Mouse (Mus musculus) spleen, embryonic (tissue): ENCODE data around the gene Mrgbp.

Experiments
- CTCF ChIA-PET: fragments of 350-600 bp; sonication (Branson Sonifier 250); formaldehyde crosslinking; loops from one replicate; lab custom pipeline; 2022; lab: Charles Lee

Gene Mrgbp

DNA sequence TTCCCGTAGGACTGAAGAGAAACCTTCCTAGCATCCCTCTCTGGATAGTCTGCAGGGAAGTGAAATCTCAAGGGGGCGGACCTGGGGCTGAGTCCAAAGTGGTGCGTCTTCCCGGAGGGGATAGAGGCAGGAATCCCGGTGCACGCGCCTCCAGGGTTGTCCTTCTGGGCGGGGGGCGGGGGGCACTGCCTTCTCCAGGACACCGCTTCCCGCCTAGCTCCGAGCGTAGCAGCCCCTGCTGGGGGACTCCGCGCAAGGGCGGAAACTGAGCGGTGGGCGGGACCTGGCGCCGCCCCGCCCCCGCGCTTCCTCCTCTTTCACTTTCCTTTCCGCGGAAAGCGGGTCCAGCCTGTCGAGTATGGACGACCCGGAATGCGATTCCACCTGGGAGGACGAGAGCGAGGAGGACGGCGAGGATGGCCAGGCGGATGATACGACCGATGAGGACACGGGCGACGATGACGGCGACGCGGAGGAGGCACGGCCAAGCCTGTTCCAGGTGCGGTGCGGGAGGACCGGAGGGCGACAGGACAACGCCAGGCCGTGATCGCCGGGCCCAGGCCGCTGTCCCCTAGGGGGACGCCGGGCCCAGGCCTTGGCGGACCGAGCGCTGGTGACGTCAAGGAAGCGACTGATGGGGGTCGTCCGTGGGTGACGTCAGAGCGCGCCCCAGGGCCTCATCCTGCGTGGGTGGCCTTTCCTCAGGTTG, 8.2 kb downstream of the Mrgbp start, which contains the start of gene Ogfr:
TSS of gene Ogfr (plus strand) at position 123 of the 709 bp plus-strand sequence.
- CTCF ChIA-PET, result interaction anchor here (0.9 kb wide), 1 partner anchor 9 kb away, joined by 3 read pairs; no protein-coding TSS in a partner anchor

- CTCF ChIA-PET, result no interaction called here
Observed at GRCm38 (mm10) chr2:180597490-180597889, 16.4 kb downstream of the Mrgbp start, which contains the start of gene Col9a3. Gene Col9a3 (plus strand): TSS chr2:180597790.

DNA sequence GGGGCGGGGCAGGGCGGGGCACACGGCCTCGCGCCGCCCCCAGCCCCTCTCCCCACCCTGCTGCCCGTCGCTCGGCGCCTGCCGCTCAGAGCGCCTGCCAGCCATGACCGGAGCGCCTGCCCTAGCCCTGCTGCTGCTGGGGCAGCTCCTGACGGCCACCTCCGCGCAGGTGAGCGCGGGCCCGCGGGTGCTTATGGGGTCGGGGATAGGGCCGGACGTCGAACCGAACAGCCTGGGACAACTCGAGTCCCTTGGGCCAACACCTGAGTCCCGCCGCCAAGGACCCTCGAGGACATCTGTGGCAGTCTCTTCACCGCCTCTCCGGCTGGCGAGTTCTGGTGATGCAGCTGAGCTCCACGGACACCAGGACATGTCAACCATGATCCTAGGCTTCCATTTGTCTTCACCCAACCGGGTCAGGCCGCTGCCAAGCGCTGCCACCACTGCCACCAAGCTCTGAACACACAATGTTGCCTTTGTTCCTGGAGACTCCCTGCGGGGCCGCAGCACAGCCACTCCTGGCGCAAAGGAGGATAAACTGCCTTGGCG, 17.1 kb downstream of the Mrgbp start:
- CTCF ChIA-PET, result no interaction called here

DNA sequence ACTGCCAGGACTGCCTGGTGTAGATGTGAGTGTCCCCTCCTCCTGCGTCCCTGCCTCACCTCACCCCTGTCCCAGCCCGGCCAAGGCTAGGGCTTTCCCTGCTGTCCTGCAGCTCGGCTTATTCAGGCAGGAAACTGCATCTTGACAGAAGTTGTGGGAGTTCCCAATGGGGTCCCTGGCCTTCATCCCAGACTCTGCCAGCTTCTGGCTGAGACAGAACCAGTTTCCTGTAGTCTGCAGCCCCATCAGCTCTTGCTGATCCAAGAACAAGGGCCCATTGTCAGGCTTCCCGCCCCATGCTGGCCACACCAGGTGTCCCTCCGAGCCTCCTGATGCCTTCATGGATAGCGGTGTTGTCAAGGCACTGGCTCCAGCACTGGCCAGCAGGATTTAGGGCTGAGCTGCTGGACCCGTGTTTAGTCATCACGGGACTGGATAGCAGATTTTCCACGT, 19.5 kb downstream of the Mrgbp start:
- CTCF ChIA-PET, result no interaction called here

GRCm38 (mm10) chr2:180604781-180605180, 23.7 kb downstream of the Mrgbp start:
- CTCF ChIA-PET, result no interaction called here

DNA sequence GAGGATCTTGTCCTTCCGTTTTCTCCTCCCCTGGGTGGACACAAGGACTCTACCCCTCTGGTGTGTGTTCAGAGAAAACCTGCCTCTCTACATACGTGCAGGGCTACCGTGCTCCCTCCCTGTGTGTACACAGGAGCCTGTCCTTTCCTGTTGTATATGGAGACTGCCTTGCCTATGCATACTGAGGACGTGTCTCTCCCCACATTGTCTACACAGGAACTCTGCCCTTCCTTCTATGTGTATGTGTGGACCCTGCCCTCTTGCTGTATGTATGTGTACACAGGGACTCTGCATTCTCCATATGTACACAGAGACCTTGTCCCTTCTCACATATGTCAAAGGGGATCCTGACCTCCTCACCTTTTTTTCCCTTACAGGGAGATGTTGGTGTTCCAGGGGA, 29.2 kb downstream of the Mrgbp start:
- CTCF ChIA-PET, result no interaction called here

DNA sequence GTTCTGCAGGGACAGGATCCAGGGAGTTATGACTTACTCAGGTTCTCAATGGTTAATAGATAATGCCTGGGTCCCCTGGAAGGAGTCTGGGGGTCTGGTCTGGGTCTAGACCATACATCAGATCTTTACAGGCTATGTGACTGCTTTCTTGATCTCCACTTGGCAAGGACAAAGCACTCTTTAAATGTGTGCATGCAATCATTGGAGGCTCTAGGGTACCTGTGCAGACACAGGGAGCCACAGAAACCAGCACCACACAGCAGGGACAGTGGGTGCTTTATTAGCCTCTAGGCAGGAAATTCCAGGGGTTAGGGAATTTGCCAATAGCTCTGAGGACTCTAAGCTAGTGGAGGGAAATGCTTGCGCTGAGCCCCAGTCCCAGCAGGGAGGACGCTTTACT, 30.8 kb downstream of the Mrgbp start:
- CTCF ChIA-PET, result no interaction called here
